Mouse (Mus musculus): ENCODE measurements at regions not wholly inside any gene's neighbourhood (a gene's known extent, or its start where the extent isn't known, plus 50 kb on each side); places are given as distances from the start of the nearest gene placed in this dataset.
A peak's percentile ranks its signal among the peaks of the same experiment; 100 is the strongest.

GRCm38 (mm10) chr6:52368734-52369412 lies 55.6 kb downstream of the Evx1 start:
- ATAC-seq (replicated peaks; ENCODE audit: low read depth, poor library complexity, severe bottlenecking): no peak

- ATAC-seq (replicated peaks; ENCODE audit: low read depth, poor library complexity, severe bottlenecking): no peak
Observed at GRCm38 (mm10) chr6:52370806-52371360, 57.6 kb downstream of the Evx1 start.

GRCm38 (mm10) chr6:52379146-52379545 lies 65.8 kb downstream of the Evx1 start:
- ATAC-seq (replicated peaks; ENCODE audit: low read depth, poor library complexity, severe bottlenecking): no peak

- ATAC-seq (replicated peaks; ENCODE audit: low read depth, poor library complexity, severe bottlenecking): no peak
Observed at GRCm38 (mm10) chr6:52379588-52379987, 66.3 kb downstream of the Evx1 start.

GRCm38 (mm10) chr6:52385044-52385443 lies 71.7 kb downstream of the Evx1 start:
- ATAC-seq (replicated peaks; ENCODE audit: low read depth, poor library complexity, severe bottlenecking): no peak

GRCm38 (mm10) chr6:52401404-52401803 lies 88.1 kb downstream of the Evx1 start:
- ATAC-seq (replicated peaks; ENCODE audit: low read depth, poor library complexity, severe bottlenecking): no peak

GRCm38 (mm10) chr6:52409991-52410390 lies 96.7 kb downstream of the Evx1 start:
- no peak for ATAC-seq (replicated peaks; ENCODE audit: low read depth, poor library complexity, severe bottlenecking)

- no peak for ATAC-seq (replicated peaks; ENCODE audit: low read depth, poor library complexity, severe bottlenecking)
Observed at GRCm38 (mm10) chr6:52410711-52411110, 97.4 kb downstream of the Evx1 start.

GRCm38 (mm10) chr6:52411302-52411701 lies 98.0 kb downstream of the Evx1 start:
- ATAC-seq (replicated peaks; ENCODE audit: low read depth, poor library complexity, severe bottlenecking): no peak

- ATAC-seq (replicated peaks; ENCODE audit: low read depth, poor library complexity, severe bottlenecking): no peak
Observed at GRCm38 (mm10) chr6:52413639-52414038, 100.3 kb downstream of the Evx1 start.

GRCm38 (mm10) chr6:52415341-52415946 lies 102.1 kb downstream of the Evx1 start:
- no peak for ATAC-seq (replicated peaks; ENCODE audit: low read depth, poor library complexity, severe bottlenecking)

- ATAC-seq (replicated peaks; ENCODE audit: low read depth, poor library complexity, severe bottlenecking): no peak
Observed at GRCm38 (mm10) chr6:52416491-52416890, 103.2 kb downstream of the Evx1 start.

- no peak for ATAC-seq (replicated peaks; ENCODE audit: low read depth, poor library complexity, severe bottlenecking)
Observed at GRCm38 (mm10) chr6:52417439-52418124, 104.3 kb downstream of the Evx1 start.

- ATAC-seq (replicated peaks; ENCODE audit: low read depth, poor library complexity, severe bottlenecking): no peak
Observed at GRCm38 (mm10) chr6:52418451-52419170, 105.3 kb downstream of the Evx1 start.

GRCm38 (mm10) chr6:52420276-52420970 lies 107.1 kb downstream of the Evx1 start:
- ATAC-seq (replicated peaks; ENCODE audit: low read depth, poor library complexity, severe bottlenecking): no peak

- no peak for ATAC-seq (replicated peaks; ENCODE audit: low read depth, poor library complexity, severe bottlenecking)
Observed at GRCm38 (mm10) chr6:52421771-52422170, 108.5 kb downstream of the Evx1 start.

GRCm38 (mm10) chr6:52422686-52423085 lies 109.4 kb downstream of the Evx1 start:
- ATAC-seq (replicated peaks; ENCODE audit: low read depth, poor library complexity, severe bottlenecking): no peak

- ATAC-seq (replicated peaks; ENCODE audit: low read depth, poor library complexity, severe bottlenecking): no peak
Observed at GRCm38 (mm10) chr6:52423581-52424107, 110.3 kb downstream of the Evx1 start.

GRCm38 (mm10) chr6:52424440-52424839 lies 111.1 kb downstream of the Evx1 start:
- peak; percentile 72 for ATAC-seq (replicated peaks; ENCODE audit: low read depth, poor library complexity, severe bottlenecking)

GRCm38 (mm10) chr6:52425082-52425481 lies 111.8 kb downstream of the Evx1 start:
- no peak for ATAC-seq (replicated peaks; ENCODE audit: low read depth, poor library complexity, severe bottlenecking)
